Mouse (Mus musculus) kidney, postnatal 0 days (tissue): ENCODE measurements around the gene Sult1a1. TPM values are rescaled to one million over a fixed set of nuclear protein-coding genes. Genes with fewer than 3 reads are reported as not detected.

Experiments
- ATAC-seq: fragments of 200-750 bp; cut with Nextera tagmentation; replicated peaks from 2 replicates; pipeline ENCODE4 v1.8.0; 2017; ENCODE audit warnings: low read depth, moderate number of reproducible peaks, moderate TSS enrichment, moderate library complexity; ENCODE audit not compliant: low FRiP score
- DNase-seq: peaks from one replicate; pipeline ENCODE4 v3.0.0-alpha.2; 2016; ENCODE audit warnings: low spot score
- H3K27ac ChIP-seq: fragments of 300-500 bp; sonication (generic); 2 replicates; pipeline ENCODE4 v1.5.1; 2014; ENCODE audit warnings: mild to moderate bottlenecking
- H3K27me3 ChIP-seq: fragments of 300-500 bp; sonication (generic); 2 replicates; pipeline ENCODE4 v1.6.1; 2014; ENCODE audit warnings: low read length, mixed read lengths; ENCODE audit not compliant: insufficient read depth
- H3K36me3 ChIP-seq: fragments of 300-500 bp; sonication (generic); 2 replicates; pipeline ENCODE4 v1.6.1; 2014; ENCODE audit warnings: low read length, mixed read lengths; ENCODE audit not compliant: insufficient read depth
- H3K4me1 ChIP-seq: fragments of 300-500 bp; sonication (generic); replicated peaks from 2 replicates; pipeline ENCODE4 v1.6.1; 2014; ENCODE audit warnings: antibody characterized with exemption, low read length, mixed read lengths; ENCODE audit not compliant: insufficient read depth
- H3K4me2 ChIP-seq: fragments of 300-500 bp; sonication (generic); 2 replicates; pipeline ENCODE4 v1.6.1; 2014; ENCODE audit warnings: mild to moderate bottlenecking, low read length, moderate library complexity, mixed read lengths
- H3K4me3 ChIP-seq: fragments of 300-500 bp; sonication (generic); replicated peaks from 2 replicates; pipeline ENCODE4 v1.5.1; 2014; ENCODE audit warnings: low read depth, low read length
- H3K9ac ChIP-seq: fragments of 300-500 bp; sonication (generic); 2 replicates; pipeline ENCODE4 v1.6.1; 2014; ENCODE audit warnings: low read depth, low read length
- H3K9me3 ChIP-seq: fragments of 300-500 bp; sonication (generic); replicated peaks from 2 replicates; pipeline ENCODE4 v1.6.1; 2016; ENCODE audit warnings: low read length, inconsistent platforms, mixed read lengths
- CTCF ChIP-seq: IDR thresholded peaks from 2 replicates; pipeline ENCODE4 v1.5.1; 2016; ENCODE audit warnings: antibody characterized with exemption, low read depth, mild to moderate bottlenecking, moderate library complexity
- WGBS: fragments of 180-500 bp; shearing (Covaris S2); extraction: QIAGEN DNeasy Blood & Tissue Kit; methylation state at CpG from one replicate; pipeline ENCODE4 v1.1.7; 2014; 5-methylcytosine and 5-hydroxymethylcytosine counted together
- polyA plus RNA-seq: library from polyadenylated mRNA; unstranded; fragments of >200 nt; fragmentation: Nextera tagmentation; extraction: Ambion mirVana; gene quantifications from 2 replicates; pipeline ENCODE4 v1.2.1, GENCODE M21; 2015

Gene Sult1a1
- polyA plus RNA-seq, 1 experiment from 2014 or later = 17.3 TPM

- Histone ChIP-seq H3K9me3 (no peaks in the 10 kb centered on the region), H3K9ac (no peak overlapping the region), H3K4me1 (0 out of 2 replicates have a peak, but pooled peaks cover 5% of the 10 kb centered on the region), H3K27ac (no peak overlapping the region), H3K36me3 (no peaks in the 10 kb centered on the region), H3K27me3 (no peaks in the 10 kb centered on the region), H3K4me3 (no peak overlapping the region), H3K4me2 (no peak overlapping the region)
- no peak for TF ChIP-seq CTCF
- ATAC-seq = no peak
- WGBS = 79% methylated on average over 2 of the region's 2 CpGs
- no peak for DNase-seq
Observed at GRCm38 (mm10) chr7:126632478-126632877, 43.8 kb downstream of the Sult1a1 start.

GRCm38 (mm10) chr7:126630824-126631518, 45.3 kb downstream of the Sult1a1 start, which contains the start of gene Nupr1:
Gene Nupr1 (minus strand): TSS chr7:126630861.
- ATAC-seq (no peak), DNase-seq (no peak)
- Histone ChIP-seq H3K27ac (no peak within 1 kb of the TSS), H3K4me3 (no peak within 1 kb of the TSS), H3K36me3 (no peaks in the 10 kb centered on the region), H3K4me2 (no peak within 1 kb of the TSS), H3K9ac (no peak within 1 kb of the TSS), H3K4me1 (0 out of 2 replicates have a peak, but pooled peaks cover 5% of the 10 kb centered on the region), H3K9me3 (no peaks in the 10 kb centered on the region), H3K27me3 (no peaks in the 10 kb centered on the region)
- 95% methylated on average over 4 of the region's 4 CpGs for WGBS
- TF ChIP-seq CTCF = no peak

- Histone ChIP-seq H3K4me3 (no peak overlapping the region), H3K36me3 (no peaks in the 10 kb centered on the region), H3K9ac (no peak overlapping the region), H3K4me1 (0 out of 2 replicates have a peak, but pooled peaks cover 7% of the 10 kb centered on the region), H3K27me3 (no peaks in the 10 kb centered on the region), H3K4me2 (no peak overlapping the region), H3K9me3 (no peaks in the 10 kb centered on the region), H3K27ac (no peak overlapping the region)
- ATAC-seq (no peak), DNase-seq (no peak)
- no peak for TF ChIP-seq CTCF
- WGBS = 51% methylated on average over 3 of the region's 3 CpGs
Observed at GRCm38 (mm10) chr7:126629915-126630314, 46.3 kb downstream of the Sult1a1 start.

- H3K4me1 ChIP-seq = 0 out of 2 replicates have a peak, but pooled peaks cover 7% of the 10 kb centered on the region
- no peak overlapping the region for H3K4me2 ChIP-seq
- no peak overlapping the region for H3K4me3 ChIP-seq
- H3K27me3 ChIP-seq = no peaks in the 10 kb centered on the region
- no peaks in the 10 kb centered on the region for H3K9me3 ChIP-seq
- DNase-seq = peak; percentile 18
- no peak overlapping the region for H3K9ac ChIP-seq
- no peaks in the 10 kb centered on the region for H3K36me3 ChIP-seq
- WGBS = 48% methylated on average over 6 of the region's 6 CpGs
- no peak for TF ChIP-seq CTCF
- no peak for ATAC-seq
- H3K27ac ChIP-seq = peak overlapping the region; percentile 39
Observed at GRCm38 (mm10) chr7:126628111-126628510, 48.1 kb downstream of the Sult1a1 start.

GRCm38 (mm10) chr7:126625807-126626600, 50.2 kb downstream of the Sult1a1 start:
- ATAC-seq = no peak
- H3K27ac ChIP-seq = peak overlapping the region; percentile 42; the same call in 1 of the 2 replicates
- no peak overlapping the region for H3K4me3 ChIP-seq
- WGBS = 85% methylated on average over 3 of the region's 3 CpGs
- no peaks in the 10 kb centered on the region for H3K27me3 ChIP-seq
- DNase-seq = no peak
- 0 out of 2 replicates have a peak, but pooled peaks cover 7% of the 10 kb centered on the region for H3K4me1 ChIP-seq
- H3K36me3 ChIP-seq = no peaks in the 10 kb centered on the region
- no peak overlapping the region for H3K4me2 ChIP-seq
- H3K9ac ChIP-seq = no peak overlapping the region
- no peak for TF ChIP-seq CTCF
- no peaks in the 10 kb centered on the region for H3K9me3 ChIP-seq

- Histone ChIP-seq H3K4me3 (no peak overlapping the region), H3K36me3 (no peaks in the 10 kb centered on the region), H3K9ac (0 out of 2 replicates have a peak overlapping the region, but pooled peaks have one; percentile 19), H3K27me3 (no peaks in the 10 kb centered on the region), H3K9me3 (no peaks in the 10 kb centered on the region), H3K27ac (peak overlapping the region; percentile 42; the same call in 1 of the 2 replicates), H3K4me2 (no peak overlapping the region), H3K4me1 (0 out of 2 replicates have a peak, but pooled peaks cover 7% of the 10 kb centered on the region)
- ATAC-seq = peak; percentile 69
- DNase-seq = peak; percentile 56
- WGBS = 30% methylated on average over 6 of the region's 6 CpGs
- no peak for TF ChIP-seq CTCF
Observed at GRCm38 (mm10) chr7:126625369-126625768, 50.9 kb downstream of the Sult1a1 start.
